Mouse (Mus musculus) neural tube, embryonic 11.5 days (tissue): ENCODE measurements at regions not wholly inside any gene's neighbourhood (a gene's known extent, or its start where the extent isn't known, plus 50 kb on each side); places are given as distances from the start of the nearest gene placed in this dataset.

Experiments
- ATAC-seq: fragments of 200-750 bp; cut with Nextera tagmentation; 2 replicates; pipeline ENCODE4 v1.8.0; 2017; ENCODE audit warnings: moderate number of reproducible peaks, mild to moderate bottlenecking, moderate TSS enrichment, moderate library complexity; ENCODE audit not compliant: insufficient read depth, low FRiP score, low TSS enrichment
- DNase-seq: peaks from one replicate; pipeline ENCODE4 v3.0.0-alpha.2; 2015; ENCODE audit warnings: low spot score
- H3K27ac ChIP-seq: fragments of 300-500 bp; sonication (generic); 2 replicates; pipeline ENCODE4 v1.5.1; 2014; ENCODE audit warnings: low read depth, mild to moderate bottlenecking, low read length
- H3K27me3 ChIP-seq: fragments of 300-500 bp; sonication (generic); 2 replicates; pipeline ENCODE4 v1.6.1; 2014; ENCODE audit warnings: mild to moderate bottlenecking, low read length, mixed read lengths; ENCODE audit not compliant: control insufficient read depth, insufficient read depth
- H3K36me3 ChIP-seq: fragments of 300-500 bp; sonication (generic); 2 replicates; pipeline ENCODE4 v1.6.1; 2014; ENCODE audit warnings: mild to moderate bottlenecking, low read length, moderate library complexity, mixed read lengths; ENCODE audit not compliant: control insufficient read depth, insufficient read depth
- H3K4me1 ChIP-seq: fragments of 300-500 bp; sonication (generic); 2 replicates; pipeline ENCODE4 v1.6.1; 2014; ENCODE audit warnings: low read length, mixed read lengths; ENCODE audit not compliant: control insufficient read depth, insufficient read depth
- H3K4me2 ChIP-seq: fragments of 300-500 bp; sonication (generic); 2 replicates; pipeline ENCODE4 v1.6.1; 2014; ENCODE audit warnings: low read depth, mild to moderate bottlenecking, moderate library complexity
- H3K4me3 ChIP-seq: fragments of 300-500 bp; sonication (generic); 2 replicates; pipeline ENCODE4 v1.5.1; 2014; ENCODE audit warnings: low read depth, low read length
- H3K9ac ChIP-seq: fragments of 300-500 bp; sonication (generic); 2 replicates; pipeline ENCODE4 v1.6.1; 2014; ENCODE audit warnings: mild to moderate bottlenecking, low read length
- H3K9me3 ChIP-seq: fragments of 300-500 bp; sonication (generic); 2 replicates; pipeline ENCODE4 v1.6.1; 2016; ENCODE audit warnings: low read length; ENCODE audit not compliant: control insufficient read depth
- WGBS: fragments of 180-500 bp; shearing (Covaris S2); extraction: QIAGEN DNeasy Blood & Tissue Kit; methylation state at CpG from one replicate; pipeline ENCODE4 v1.1.7; 2014; 5-methylcytosine and 5-hydroxymethylcytosine counted together

GRCm38 (mm10) chr5:43130377-43130776 lies 102.6 kb upstream of the Cpeb2 start:
- 81% methylated on average over 4 of the region's 4 CpGs for WGBS
- H3K4me2 ChIP-seq = no peak overlapping the region

GRCm38 (mm10) chr5:43130901-43131557 lies 101.9 kb upstream of the Cpeb2 start:
- Histone ChIP-seq H3K4me1 (no peaks in the 10 kb centered on the region), H3K9ac (no peak overlapping the region), H3K36me3 (no peaks in the 10 kb centered on the region), H3K27me3 (no peaks in the 10 kb centered on the region), H3K4me2 (no peak overlapping the region), H3K9me3 (no peaks in the 10 kb centered on the region), H3K27ac (no peak overlapping the region), H3K4me3 (no peak overlapping the region)
- DNase-seq = no peak
- whole genome bisulfite sequencing = 91% methylated on average over 5 of the region's 5 CpGs
- no peak for ATAC-seq

More at GRCm38 (mm10) chr5:43130377-43130776, 102.6 kb upstream of the Cpeb2 start:
- Histone ChIP-seq H3K4me3 (no peak overlapping the region), H3K27ac (no peak overlapping the region), H3K9me3 (no peaks in the 10 kb centered on the region), H3K9ac (no peak overlapping the region), H3K27me3 (no peaks in the 10 kb centered on the region), H3K4me1 (no peaks in the 10 kb centered on the region), H3K36me3 (no peaks in the 10 kb centered on the region)
- ATAC-seq (no peak), DNase-seq (no peak)

GRCm38 (mm10) chr5:43133672-43134071 lies 99.3 kb upstream of the Cpeb2 start:
- Histone ChIP-seq H3K4me1 (no peaks in the 10 kb centered on the region), H3K27ac (no peak overlapping the region), H3K27me3 (no peaks in the 10 kb centered on the region), H3K9ac (no peak overlapping the region), H3K4me3 (no peak overlapping the region), H3K4me2 (no peak overlapping the region), H3K36me3 (no peaks in the 10 kb centered on the region), H3K9me3 (no peaks in the 10 kb centered on the region)
- ATAC-seq (no peak), DNase-seq (no peak)
- 58% methylated on average over 3 of the region's 3 CpGs for WGBS

GRCm38 (mm10) chr5:43136142-43136541 lies 96.8 kb upstream of the Cpeb2 start:
- ATAC-seq (no peak), DNase-seq (no peak)
- Histone ChIP-seq H3K36me3 (no peaks in the 10 kb centered on the region), H3K27me3 (no peaks in the 10 kb centered on the region), H3K4me1 (no peaks in the 10 kb centered on the region), H3K9me3 (no peaks in the 10 kb centered on the region), H3K4me3 (no peak overlapping the region), H3K4me2 (no peak overlapping the region), H3K9ac (no peak overlapping the region), H3K27ac (no peak overlapping the region)
- WGBS = 94% methylated on average over 4 of the region's 4 CpGs

DNA sequence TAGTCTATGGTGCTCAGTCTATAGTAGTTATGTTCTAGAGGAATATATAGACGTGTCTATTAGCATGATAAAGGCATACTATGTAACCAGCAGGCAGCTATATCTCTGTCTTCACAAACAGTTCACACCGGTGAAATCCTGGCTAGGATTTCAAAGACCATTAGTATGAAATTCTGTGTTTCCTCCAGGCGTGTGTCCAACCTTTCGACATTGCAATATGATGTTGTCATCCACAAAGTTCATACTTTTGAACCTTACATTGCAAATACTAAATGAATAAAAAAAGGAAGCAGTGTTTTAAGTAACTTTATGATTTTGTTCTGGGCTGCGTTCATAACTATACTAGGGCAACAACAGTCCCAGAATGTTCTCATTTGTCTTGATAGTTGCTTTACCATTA lies 95.2 kb upstream of the Cpeb2 start:
- Histone ChIP-seq H3K36me3 (no peaks in the 10 kb centered on the region), H3K27ac (no peak overlapping the region), H3K27me3 (no peaks in the 10 kb centered on the region), H3K9ac (no peak overlapping the region), H3K4me1 (no peaks in the 10 kb centered on the region), H3K9me3 (no peaks in the 10 kb centered on the region), H3K4me2 (no peak overlapping the region), H3K4me3 (no peak overlapping the region)
- no peak for DNase-seq
- WGBS = 90% methylated on average over 5 of the region's 5 CpGs
- ATAC-seq = no peak

- Histone ChIP-seq H3K9me3 (no peaks in the 10 kb centered on the region), H3K4me1 (no peaks in the 10 kb centered on the region), H3K4me3 (no peak overlapping the region), H3K27ac (no peak overlapping the region), H3K4me2 (no peak overlapping the region), H3K27me3 (no peaks in the 10 kb centered on the region), H3K9ac (no peak overlapping the region), H3K36me3 (no peaks in the 10 kb centered on the region)
- ATAC-seq (no peak), DNase-seq (no peak)
- WGBS = 84% methylated on average over 4 of the region's 4 CpGs
These were observed 94.0 kb upstream of the Cpeb2 start for GRCm38 (mm10) chr5:43138931-43139486.

DNA sequence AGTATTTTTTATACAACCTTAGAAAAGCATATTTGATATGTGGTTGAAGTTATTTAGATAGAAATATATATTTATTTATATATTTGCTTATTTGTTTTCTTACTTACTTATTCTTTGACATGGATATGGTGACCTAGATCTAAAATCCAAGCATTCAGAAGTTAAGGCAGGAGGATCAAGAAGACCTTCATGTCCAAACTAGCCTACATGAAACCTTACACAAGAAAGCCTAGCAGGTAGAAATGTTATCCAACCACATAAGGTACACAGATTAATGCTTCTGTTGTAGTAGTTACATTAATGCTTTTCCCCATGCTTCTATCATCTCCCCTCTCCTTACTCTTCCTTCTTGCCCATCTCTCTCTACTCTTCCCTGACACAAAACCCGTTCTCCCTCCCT lies 93.2 kb upstream of the Cpeb2 start:
- H3K9ac ChIP-seq = no peak overlapping the region
- H3K27ac ChIP-seq = no peak overlapping the region
- ATAC-seq (no peak), DNase-seq (no peak)
- H3K9me3 ChIP-seq = no peaks in the 10 kb centered on the region
- H3K27me3 ChIP-seq = no peaks in the 10 kb centered on the region
- WGBS = 70% methylated on average over 1 of the region's 1 CpGs
- no peak overlapping the region for H3K4me3 ChIP-seq
- H3K4me1 ChIP-seq = no peaks in the 10 kb centered on the region
- H3K4me2 ChIP-seq = no peak overlapping the region
- no peaks in the 10 kb centered on the region for H3K36me3 ChIP-seq

DNA sequence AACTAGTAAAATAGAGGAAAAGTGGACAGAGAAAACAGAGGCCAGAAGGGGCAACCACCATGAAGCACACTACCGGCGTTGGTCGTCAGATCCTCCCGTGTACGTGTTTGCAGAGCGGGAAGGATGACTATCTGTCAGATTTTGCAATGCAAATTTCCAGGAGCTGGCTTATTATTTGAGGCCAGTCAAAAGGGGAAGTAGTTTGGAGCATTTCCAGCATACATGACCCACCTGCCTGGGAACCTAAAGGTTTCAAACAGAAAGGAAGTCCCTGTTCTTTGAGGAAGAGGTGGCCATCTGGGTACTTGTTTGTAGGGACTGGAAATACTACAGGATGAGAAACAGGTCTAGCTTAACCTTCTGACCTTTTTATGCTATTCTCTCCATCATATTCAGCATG lies 87.0 kb upstream of the Cpeb2 start:
- no peak overlapping the region for H3K4me2 ChIP-seq
- H3K4me3 ChIP-seq = no peak overlapping the region
- 94% methylated on average over 6 of the region's 6 CpGs for WGBS
- no peak for ATAC-seq
- no peak overlapping the region for H3K27ac ChIP-seq
- H3K27me3 ChIP-seq = no peaks in the 10 kb centered on the region
- DNase-seq = no peak
- no peaks in the 10 kb centered on the region for H3K36me3 ChIP-seq
- H3K4me1 ChIP-seq = no peaks in the 10 kb centered on the region
- H3K9me3 ChIP-seq = no peaks in the 10 kb centered on the region
- no peak overlapping the region for H3K9ac ChIP-seq

DNA sequence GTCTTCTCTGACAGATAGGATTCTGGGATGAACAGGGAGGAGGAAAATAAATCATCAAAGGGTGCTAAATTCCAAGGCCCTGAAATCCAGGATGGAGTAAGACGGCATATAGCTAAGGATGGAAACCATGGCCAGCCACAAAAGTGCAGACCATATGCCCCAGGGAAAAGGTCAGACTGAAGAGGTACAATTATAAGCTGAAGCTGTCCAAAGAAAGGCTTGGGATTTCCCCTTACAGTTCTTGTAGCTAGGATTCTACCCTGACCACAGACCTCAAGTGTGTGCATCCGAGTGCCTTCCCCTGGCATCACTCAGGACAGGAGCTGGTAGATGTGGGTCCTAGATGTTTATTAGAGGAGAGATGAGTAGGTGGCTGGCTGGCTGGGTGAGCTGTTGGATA lies 86.0 kb upstream of the Cpeb2 start:
- no peaks in the 10 kb centered on the region for H3K4me1 ChIP-seq
- no peak overlapping the region for H3K4me2 ChIP-seq
- H3K9me3 ChIP-seq = no peaks in the 10 kb centered on the region
- ATAC-seq (no peak), DNase-seq (no peak)
- 83% methylated on average over 2 of the region's 2 CpGs for WGBS
- no peaks in the 10 kb centered on the region for H3K27me3 ChIP-seq
- no peak overlapping the region for H3K9ac ChIP-seq
- no peaks in the 10 kb centered on the region for H3K36me3 ChIP-seq
- no peak overlapping the region for H3K4me3 ChIP-seq
- no peak overlapping the region for H3K27ac ChIP-seq
